In the genomic region with DNA sequence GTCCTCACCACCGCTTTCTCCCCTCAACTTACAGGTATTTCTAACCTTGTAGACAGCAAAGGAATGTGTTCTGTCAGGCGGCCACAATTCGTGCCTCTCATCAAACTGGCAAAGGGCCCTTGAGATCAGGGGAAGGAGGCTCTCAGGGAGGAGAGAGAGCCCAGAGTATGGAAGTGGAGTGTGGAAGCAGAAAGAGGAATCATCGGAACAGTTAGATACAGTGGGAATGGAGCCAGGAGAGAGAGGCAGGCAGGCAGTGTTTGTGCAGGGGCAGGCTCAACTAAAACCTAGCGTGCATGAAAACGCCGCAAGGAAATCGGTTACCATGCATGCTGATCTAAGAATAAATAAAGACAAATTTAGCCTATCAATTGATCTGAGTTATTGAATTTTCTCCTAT, we compare ENCODE assay signal across 15 mouse cellular contexts. TPM values are rescaled to one million over a fixed set of nuclear protein-coding genes. Genes with fewer than 3 reads are reported as not detected.
DNase-seq lines count a peak whose midpoint lies in the region; ATAC-seq and TF ChIP-seq lines count a peak whose summit lies in the region.
"Had no signal": no experiment of that assay in that cellular context is flagged by ENCODE, and none has a peak within 500 bp of the region (broad histone marks: within the 10 kb centered on the region; RNA-seq: fewer than 3 reads in every experiment).

No protein-coding gene starts in this region.

- DNase-seq in frontal cortex, postnatal 14 days (ENCODE audit: low spot score in 2 of 2): no peak
- DNase-seq in right cerebral cortex, postnatal 14 days: peak; percentile 11
- DNase-seq in right cerebral cortex, postnatal 4 days: no peak
- DNase-seq: cerebellum, postnatal 36 days; kidney, adult 11 months; kidney, postnatal 14 days had no signal

- no peak overlapping the region for H3K4me3 ChIP-seq in intestine, embryonic 15.5 days (replicated peaks)
- no peak overlapping the region for H3K4me3 ChIP-seq in intestine, postnatal 0 days (ENCODE audit: low read depth, low read length)
- no peak overlapping the region for H3K4me3 ChIP-seq in kidney, embryonic 14.5 days (ENCODE audit: low read length)
- H3K4me3 ChIP-seq: hindbrain, embryonic 12.5 days; limb, embryonic 13.5 days; liver, embryonic 15.5 days; neural tube, embryonic 13.5 days had no signal

- WGBS in intestine, embryonic 15.5 days: 50% methylated on average over 8 of the region's 8 CpGs
- WGBS in intestine, postnatal 0 days: 64% methylated on average over 8 of the region's 8 CpGs
- WGBS in kidney, embryonic 14.5 days: 78% methylated on average over 8 of the region's 8 CpGs

- H3K27ac ChIP-seq in intestine, embryonic 15.5 days: no peak overlapping the region
- no peak overlapping the region for H3K27ac ChIP-seq in intestine, postnatal 0 days (ENCODE audit: low read depth, low read length)
- no peak overlapping the region for H3K27ac ChIP-seq in kidney, embryonic 14.5 days (ENCODE audit: low read depth, low read length)
- H3K27ac ChIP-seq: hindbrain, embryonic 12.5 days; limb, embryonic 13.5 days; liver, embryonic 15.5 days; neural tube, embryonic 13.5 days had no signal

- no peaks in the 10 kb centered on the region for H3K27me3 ChIP-seq in intestine, embryonic 15.5 days (replicated peaks)
- no peaks in the 10 kb centered on the region; the same call in 1 of the 2 replicates for H3K27me3 ChIP-seq in intestine, postnatal 0 days (replicated peaks; ENCODE audit: control insufficient read depth, insufficient read depth, low read length)
- no peaks in the 10 kb centered on the region for H3K27me3 ChIP-seq in kidney, embryonic 14.5 days (ENCODE audit: control insufficient read depth, insufficient read depth, low read length)
- H3K27me3 ChIP-seq: hindbrain, embryonic 12.5 days; limb, embryonic 13.5 days; liver, embryonic 15.5 days; neural tube, embryonic 13.5 days had no signal

- 0 out of 2 replicates have a peak overlapping the region, but pooled peaks have one; percentile 17 for H3K4me2 ChIP-seq in intestine, embryonic 15.5 days (replicated peaks)
- H3K4me2 ChIP-seq in intestine, postnatal 0 days (replicated peaks; ENCODE audit: low read depth): no peak overlapping the region
- H3K4me2 ChIP-seq in kidney, embryonic 14.5 days (replicated peaks; ENCODE audit: low read depth, low read length): no peak overlapping the region
- H3K4me2 ChIP-seq: hindbrain, embryonic 12.5 days; limb, embryonic 13.5 days; liver, embryonic 15.5 days; neural tube, embryonic 13.5 days had no signal

- TF ChIP-seq CTCF in intestine, postnatal 0 days (IDR thresholded peaks at IDR 0.05; ENCODE audit: low read depth): no peak

- H3K36me3 ChIP-seq in intestine, embryonic 15.5 days: no peaks in the 10 kb centered on the region
- no peaks in the 10 kb centered on the region for H3K36me3 ChIP-seq in intestine, postnatal 0 days (ENCODE audit: control insufficient read depth, insufficient read depth)
- H3K36me3 ChIP-seq in kidney, embryonic 14.5 days (ENCODE audit: control insufficient read depth, insufficient read depth, low read length): no peaks in the 10 kb centered on the region
- H3K36me3 ChIP-seq: G1E; hindbrain, embryonic 12.5 days; limb, embryonic 13.5 days; liver, embryonic 15.5 days; neural tube, embryonic 13.5 days had no signal

- no peaks in the 10 kb centered on the region for H3K4me1 ChIP-seq in intestine, embryonic 15.5 days (replicated peaks)
- H3K4me1 ChIP-seq in intestine, postnatal 0 days (replicated peaks; ENCODE audit: control insufficient read depth, insufficient read depth, low read length): no peaks in the 10 kb centered on the region
- H3K4me1 ChIP-seq in kidney, embryonic 14.5 days (ENCODE audit: control insufficient read depth, insufficient read depth, low read length): no peaks in the 10 kb centered on the region
- H3K4me1 ChIP-seq: hindbrain, embryonic 12.5 days; liver, embryonic 15.5 days; neural tube, embryonic 13.5 days had no signal

- no peak overlapping the region for H3K9ac ChIP-seq in intestine, embryonic 15.5 days
- H3K9ac ChIP-seq in intestine, postnatal 0 days (ENCODE audit: low read depth, low read length): no peak overlapping the region
- H3K9ac ChIP-seq in kidney, embryonic 14.5 days (ENCODE audit: low read depth, low read length): no peak overlapping the region
- H3K9ac ChIP-seq: hindbrain, embryonic 12.5 days; limb, embryonic 13.5 days; liver, embryonic 15.5 days; neural tube, embryonic 13.5 days had no signal

- H3K9me3 ChIP-seq in intestine, embryonic 15.5 days: no peaks in the 10 kb centered on the region
- no peaks in the 10 kb centered on the region for H3K9me3 ChIP-seq in intestine, postnatal 0 days (ENCODE audit: control insufficient read depth)
- H3K9me3 ChIP-seq in kidney, embryonic 14.5 days (ENCODE audit: control insufficient read depth, low read length): no peaks in the 10 kb centered on the region
- H3K9me3 ChIP-seq: G1E; hindbrain, embryonic 12.5 days; limb, embryonic 13.5 days; liver, embryonic 15.5 days; neural tube, embryonic 13.5 days had no signal

- ATAC-seq in frontal cortex, adult (ENCODE audit: low TSS enrichment): peak; percentile 76; the same call in 1 of the 2 replicates
- no peak for ATAC-seq in intestine, embryonic 15.5 days
- ATAC-seq in intestine, postnatal 0 days: no peak
- ATAC-seq in kidney, embryonic 14.5 days (ENCODE audit: low FRiP score, low TSS enrichment): no peak

RNA-seq across cellular contexts. Expression of gene Cfap44, which starts 23.0 kb away (rescaled TPM):
- 0.14 and 0.38 TPM in 2 replicates for polyA plus RNA-seq in intestine, embryonic 15.5 days (2015; fragmentation: Nextera tagmentation; extraction: Ambion mirVana)
- not detected in 2 replicates for polyA plus RNA-seq in intestine, postnatal 0 days (2015; fragmentation: Nextera tagmentation; extraction: Ambion mirVana)
- polyA plus RNA-seq in kidney, embryonic 14.5 days (2014; fragmentation: Nextera tagmentation; extraction: Ambion mirVana): 0.30 and 0.46 TPM in 2 replicates
- polyA plus RNA-seq: G1E had no signal
